Mouse (Mus musculus) kidney, adult 9 months (tissue): ENCODE measurements at regions not wholly inside any gene's neighbourhood (a gene's known extent, or its start where the extent isn't known, plus 50 kb on each side); places are given as distances from the start of the nearest gene placed in this dataset.

Experiments used
- DNase-seq: peaks from one replicate; pipeline ENCODE4 v3.0.0; 2022

DNA sequence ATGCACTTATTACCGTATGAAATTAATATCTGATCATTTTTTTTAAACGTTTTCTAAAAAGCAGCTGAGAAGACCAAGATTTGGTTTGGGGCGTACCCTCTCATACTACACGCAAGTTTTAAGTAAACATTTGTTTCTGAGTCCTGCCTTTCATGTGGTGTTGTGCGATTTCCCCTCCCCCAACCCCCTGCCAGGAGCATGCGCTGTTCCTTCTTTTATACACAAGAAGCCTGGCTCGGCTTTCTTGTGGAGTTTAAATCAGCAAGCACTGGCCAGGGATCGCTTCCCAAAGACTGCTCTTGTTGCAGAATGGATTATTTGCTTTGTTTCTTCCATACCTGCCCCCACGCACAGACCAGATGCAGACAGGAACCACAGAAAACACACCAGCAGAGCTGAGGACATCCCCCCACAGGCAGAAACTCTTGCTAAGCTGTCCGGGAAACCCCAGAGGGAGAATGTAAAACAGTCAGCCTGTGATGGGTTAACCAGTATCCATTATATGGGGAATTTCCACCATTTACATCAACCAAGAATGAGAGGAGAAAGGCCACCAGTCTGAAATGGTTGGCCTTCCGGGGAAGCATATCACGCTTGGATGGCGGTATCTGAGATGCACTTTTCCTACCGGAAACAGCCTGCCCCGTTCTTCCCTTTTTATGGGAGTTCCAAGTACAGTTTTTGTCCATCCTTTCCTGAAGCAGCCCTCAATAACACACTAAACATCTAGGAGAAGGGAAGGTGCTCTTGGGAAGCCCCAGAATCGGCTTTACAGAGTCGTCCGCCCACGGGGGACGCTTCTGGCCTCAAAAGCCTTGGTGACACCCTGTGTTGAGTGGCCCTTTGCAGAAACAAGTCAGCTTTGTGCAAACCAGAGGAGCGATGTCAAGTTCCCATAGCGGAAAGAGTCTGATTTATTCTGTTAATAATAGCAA, 91.3 kb downstream of the Tomm20 start:
- no peak for DNase-seq

DNA sequence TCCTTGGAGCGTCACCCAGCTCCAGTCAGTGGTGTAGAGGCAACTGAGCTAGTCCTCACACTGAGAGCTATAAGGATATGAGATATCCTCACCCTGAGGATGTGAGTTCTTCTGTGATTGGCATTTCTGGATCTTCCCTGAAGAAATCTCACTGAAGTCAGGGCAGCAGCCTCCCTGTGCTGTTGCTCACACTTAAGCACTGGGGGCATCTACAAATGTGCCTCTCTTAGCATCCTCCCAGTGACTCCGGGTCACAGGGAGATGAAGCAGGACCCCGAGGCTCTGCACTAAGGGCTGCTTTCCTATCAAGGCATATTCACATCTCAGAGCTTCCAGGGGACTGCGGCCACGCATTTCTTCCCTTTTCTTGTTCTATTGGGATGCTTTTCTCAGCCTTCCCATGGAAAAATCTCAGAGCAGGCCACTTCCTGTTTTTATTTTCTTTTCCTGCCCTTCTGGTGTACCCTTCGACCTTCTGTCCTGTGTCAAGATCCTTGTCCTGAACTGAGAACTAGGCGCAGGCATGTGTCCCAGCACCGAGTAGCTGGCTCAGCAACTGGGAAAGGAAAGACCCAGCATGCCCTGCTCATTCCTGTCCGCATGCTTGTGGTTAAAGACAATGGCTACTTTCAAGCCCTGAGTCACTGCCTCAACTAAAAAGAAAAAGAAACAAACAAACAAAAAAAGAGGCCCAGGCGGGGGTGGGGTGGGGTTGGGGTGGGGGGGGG, 92.8 kb downstream of the Tomm20 start:
- peak; percentile 81 for DNase-seq

DNA sequence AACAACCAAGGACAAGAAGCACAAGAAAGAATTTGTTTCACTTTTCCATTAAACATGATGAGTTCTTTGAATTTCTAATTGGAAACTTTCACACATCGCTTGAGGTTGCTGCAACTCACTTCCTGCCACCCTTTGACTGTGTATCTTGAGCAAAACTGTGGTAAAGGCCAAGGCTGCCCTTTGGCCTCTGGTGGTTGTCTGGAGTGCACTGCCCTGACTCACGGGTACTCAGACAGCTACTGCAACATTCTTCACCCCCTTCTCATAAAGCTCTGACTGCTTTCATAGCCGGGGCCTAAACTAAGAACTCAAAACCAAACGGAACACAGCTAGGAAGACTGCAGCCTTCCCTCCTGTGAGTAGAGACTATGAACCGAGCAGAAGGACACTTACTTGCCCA, 93.5 kb downstream of the Tomm20 start:
- DNase-seq, result peak; percentile 67

DNA sequence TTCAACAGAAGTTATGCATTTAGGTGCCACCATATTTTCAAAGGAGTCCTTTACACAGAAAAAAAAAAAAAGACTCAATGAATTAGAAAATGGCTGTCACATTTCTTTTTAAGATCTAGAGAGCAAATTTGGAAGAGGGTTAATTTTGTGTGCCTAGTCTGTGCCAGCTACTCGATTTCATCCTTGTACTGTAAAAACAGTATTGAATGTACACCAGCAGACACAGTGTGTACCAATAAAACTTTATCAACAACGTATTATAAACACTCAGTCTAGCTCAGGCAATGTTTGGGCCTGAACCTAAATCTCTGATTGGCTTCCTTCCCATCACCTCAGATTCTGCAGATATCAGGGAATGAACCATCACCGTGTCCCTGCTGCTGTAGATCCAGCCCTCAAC, 93.9 kb downstream of the Tomm20 start:
- no peak for DNase-seq

DNA sequence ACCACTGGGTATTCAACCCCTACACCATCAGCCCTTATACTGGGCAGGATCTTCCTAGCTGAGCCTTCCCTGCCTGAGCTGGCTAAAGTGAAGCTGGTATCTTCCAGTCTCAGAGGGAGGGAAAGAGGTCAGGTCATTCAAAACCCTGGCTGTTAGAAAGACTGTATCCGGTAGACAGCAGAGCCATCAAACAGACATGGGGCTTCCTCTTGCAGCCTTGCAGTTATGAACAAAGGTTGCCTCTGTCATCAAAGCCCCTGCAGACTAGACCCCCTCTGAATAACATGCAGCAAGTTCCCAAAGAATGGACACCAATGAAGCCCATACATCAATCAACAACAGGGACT, 95.5 kb downstream of the Tomm20 start:
- DNase-seq, result no peak

DNA sequence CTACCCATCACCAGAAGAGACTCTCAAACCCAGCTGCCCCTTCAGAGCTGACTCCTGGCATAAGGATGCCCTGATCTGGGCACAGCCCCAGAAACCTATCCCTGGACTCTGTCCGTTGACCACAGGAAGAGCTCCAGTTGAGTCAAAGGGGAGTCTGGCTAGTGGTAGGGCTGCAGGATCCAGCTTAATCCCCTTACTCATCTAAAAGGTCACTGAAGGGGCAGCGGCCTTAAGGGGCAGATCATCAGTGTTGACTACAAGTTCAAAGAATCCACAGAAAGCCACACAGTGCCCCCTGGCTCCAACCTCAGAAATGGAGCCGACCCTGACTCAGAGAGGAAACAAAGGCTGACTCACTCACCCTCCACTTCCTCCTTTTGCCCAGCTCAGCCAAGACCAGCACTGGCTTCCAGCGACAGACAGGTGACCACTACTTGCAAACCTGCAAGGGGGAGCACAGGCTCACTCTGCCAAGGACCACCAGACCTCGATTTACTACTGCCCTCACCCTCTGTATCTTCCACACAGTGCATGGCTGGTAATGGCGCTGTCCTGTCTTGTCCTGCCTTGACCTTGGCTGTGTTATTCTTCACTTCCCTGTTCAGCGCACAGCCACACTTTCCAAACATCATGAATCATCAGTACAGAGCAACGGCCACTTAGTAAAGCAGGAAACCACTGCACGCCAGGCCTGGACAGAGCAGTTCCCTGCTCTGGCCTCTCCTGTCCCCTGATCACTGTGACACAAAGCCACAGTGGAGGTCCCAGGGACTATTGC, 96.0 kb downstream of the Tomm20 start:
- peak; percentile 76 for DNase-seq

DNA sequence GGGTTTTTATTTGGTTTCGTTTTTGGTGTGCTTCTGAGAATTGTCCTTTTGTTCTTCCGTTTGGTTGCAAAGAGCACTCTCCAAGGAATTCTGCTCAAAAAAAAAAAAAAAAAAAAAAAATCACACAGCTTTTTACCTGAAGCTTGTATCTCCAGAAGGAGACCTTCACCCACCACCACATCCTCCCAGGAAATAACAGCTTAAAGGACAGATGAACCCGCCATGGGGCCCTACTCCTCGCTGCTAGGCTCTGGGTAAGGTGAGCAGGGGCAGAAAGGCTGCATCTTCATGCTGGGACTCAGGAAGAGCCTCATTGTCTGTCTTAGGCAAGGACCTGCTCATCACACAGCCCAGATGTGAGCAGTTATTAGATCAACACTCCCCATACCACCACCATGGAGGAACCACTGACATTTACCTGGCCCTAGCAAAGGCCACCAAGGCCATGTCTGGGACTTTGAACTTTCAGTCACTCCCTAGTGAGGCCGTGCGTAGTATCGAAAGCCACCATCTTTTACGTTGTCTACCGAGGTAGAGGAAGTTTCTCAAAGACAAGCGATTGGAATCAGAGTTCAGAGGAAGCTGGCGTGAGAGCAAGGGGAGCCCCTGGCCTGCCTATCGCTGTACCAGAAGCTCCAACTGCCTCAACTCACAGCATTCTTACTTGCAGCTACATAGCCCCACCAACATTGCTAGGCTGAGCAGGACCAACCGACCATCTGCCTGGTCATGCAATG, 97.1 kb downstream of the Tomm20 start:
- DNase-seq, result no peak

DNA sequence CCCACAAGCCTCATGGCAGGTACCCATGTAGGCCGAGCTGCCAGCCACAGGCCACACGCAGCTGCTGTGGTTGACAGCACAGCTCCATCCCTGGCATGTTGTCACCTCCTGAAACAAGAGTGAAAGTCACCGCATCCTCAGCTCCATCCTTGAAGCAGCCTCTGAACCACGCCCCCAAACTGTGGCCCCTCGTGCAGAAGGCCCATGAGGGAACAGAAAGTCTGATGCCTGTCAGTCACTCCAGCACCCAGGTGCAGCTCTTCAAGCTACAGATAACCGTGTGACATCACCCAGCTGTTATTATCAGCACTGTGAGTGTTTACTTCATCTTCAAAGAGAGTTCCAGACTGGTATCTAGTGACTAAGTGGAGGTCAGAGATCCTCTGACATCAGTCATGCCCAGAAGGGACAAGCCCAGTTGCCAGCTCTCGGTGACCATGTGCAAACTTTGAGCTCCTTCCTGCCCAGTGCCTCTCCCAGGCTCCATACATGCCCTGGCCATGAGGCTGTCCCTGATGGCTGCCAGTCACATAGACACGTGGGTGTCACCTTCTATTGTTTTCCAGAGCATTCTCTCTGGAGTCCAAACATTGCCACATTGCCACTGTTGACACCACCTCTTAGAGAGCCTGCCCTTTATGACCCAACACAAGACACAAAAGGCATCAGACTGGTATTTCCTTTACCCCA, 97.8 kb downstream of the Tomm20 start:
- DNase-seq, result peak; percentile 40

DNA sequence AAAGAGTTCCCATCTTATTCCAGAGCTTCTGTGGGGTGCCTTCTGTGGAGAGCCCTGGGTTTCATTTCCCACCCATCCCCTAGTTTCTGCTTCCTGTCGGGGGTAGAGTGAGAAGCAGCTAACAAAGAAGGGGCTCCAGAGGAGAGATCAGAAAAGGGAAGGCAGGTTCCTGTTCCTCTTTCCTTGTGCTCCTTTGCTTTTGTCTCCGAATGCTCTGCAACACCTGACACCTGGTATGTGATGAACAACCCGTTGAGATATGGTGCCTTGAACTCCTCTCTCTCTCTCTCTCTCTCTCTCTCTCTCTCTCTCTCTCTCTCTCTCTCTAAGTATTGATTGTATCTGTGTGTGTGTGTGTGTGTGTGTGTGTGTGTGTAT, 99.5 kb downstream of the Tomm20 start:
- no peak for DNase-seq

DNA sequence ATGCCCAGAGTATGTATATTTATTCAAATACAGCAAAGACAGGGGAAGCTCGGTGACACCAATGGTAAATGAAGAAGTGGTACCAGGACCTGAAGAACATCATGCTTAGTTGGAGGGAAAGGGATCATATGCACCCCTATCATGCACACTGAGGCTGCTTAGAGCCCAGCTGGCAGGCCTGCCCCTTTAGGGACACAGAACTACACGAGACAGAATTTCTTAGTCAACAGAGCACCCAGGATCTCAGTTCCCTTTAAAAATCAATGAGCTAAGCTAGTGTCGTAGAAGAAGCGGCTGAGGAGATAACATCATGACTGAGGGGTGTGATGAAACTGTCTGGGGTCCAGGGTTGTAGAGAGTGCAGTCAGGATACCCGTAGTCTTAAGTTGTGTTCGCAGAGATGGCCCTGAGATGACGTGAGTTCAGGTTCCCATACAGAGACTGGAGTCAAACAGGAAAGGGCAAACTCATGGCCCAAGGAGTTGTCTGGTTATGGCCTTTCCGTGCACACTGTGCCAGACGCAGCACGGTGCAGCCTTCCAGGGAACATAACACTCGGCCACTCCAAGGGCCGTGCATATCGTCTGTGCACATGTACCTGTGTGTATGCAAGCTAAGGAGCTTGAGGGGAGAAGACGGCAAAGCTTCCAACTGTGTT, 100.0 kb downstream of the Tomm20 start:
- no peak for DNase-seq

DNA sequence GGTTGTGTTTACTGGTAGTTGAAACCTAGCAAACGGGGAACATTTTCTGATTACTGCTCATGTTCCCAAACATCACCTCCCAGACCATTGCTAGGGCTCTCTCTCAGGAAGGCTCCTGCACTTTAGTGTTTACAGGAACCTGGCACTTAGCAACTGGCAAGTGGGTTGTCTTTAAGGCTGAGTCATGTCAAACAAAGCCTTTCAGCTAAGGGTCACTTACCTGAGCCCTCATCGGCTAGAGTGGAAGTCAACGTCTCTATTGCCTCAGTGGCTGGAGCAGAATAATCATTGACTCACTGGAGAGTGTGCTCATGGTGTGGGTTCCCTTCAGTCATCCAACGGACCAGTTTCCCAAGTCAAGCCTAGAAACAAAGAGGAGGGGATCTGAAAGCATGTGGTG, 101.0 kb downstream of the Tomm20 start:
- DNase-seq, result no peak

DNA sequence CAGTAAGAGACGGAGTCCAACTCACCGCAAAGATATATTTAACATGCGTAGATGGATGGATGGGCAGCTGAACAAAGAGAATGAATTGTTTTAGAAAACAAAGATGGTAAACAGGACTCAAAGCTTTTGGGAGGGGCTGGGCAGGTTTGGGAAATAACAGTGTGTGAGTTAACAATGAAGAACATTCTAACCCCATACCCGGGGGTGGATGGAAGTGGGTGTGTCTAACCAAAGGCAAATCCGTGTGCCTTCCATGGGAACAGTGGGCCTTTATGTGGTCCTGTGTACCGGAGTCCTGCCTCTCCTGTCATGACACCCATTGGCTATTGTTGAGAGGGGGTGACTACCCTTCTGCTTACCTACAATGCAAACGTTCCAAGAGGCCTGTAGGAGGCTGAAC, 104.5 kb downstream of the Tomm20 start:
- no peak for DNase-seq

DNA sequence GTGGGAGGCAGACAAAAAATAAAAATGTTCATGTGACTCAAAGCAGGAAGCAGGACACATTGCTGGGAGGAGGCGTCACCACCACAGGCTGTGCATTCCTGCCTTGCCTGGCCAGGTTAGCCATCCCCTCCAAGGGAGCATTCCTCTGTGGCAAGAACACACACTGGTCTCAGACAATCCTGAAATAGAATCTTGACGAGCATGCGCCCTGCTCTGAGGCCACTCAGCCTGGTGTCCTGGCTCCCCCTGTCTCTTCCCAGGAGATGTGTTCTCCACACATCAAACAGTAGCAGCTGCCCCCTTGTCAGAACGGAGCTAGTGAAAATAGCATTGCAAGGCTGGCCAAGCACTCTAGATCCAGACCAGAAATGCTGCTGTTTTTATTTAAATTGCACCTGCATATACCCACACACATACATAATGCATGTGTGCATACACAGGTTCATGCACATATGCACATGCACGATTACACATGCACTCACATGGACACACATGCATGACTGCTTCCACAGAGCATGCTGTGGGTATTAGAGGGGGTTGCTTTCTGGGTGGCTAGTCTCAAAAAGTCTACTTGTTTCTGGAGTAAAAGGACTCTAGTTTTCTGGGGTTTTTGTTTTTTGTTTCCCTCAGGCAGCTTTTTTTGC, 105.8 kb downstream of the Tomm20 start:
- peak; percentile 87 for DNase-seq

DNA sequence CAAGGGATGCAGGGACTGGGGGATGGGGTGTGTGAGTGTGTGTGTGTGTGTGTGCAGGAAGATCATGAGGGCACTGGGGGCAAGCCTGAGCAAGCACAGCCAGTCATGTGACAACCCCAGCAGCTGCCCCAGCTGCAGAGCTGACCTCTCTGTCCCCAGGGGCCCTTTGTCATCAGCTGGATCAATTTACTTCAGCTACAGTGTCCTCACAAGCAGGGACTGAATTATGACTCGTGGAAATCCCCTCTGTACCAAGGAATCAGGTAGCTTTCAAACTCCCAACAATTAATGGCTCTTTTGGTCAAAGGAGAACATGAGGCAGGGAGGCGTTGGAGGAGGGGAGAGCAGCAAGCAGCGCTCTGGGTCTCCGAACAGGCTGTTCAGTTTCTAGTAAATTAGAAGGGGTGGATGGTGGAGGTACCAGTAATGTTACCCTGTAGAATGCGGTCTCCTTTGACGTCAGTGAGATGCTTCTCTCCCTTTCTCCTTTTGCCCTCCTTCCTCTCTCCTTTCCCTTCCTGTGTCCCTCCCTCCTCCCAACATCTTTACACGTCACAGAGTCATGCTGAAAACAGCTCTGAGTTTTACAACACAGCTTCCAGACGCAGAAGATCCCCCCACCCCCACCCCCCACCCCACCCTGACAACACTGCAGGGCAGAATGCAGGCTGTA, 106.5 kb downstream of the Tomm20 start:
- DNase-seq, result peak; percentile 83

DNA sequence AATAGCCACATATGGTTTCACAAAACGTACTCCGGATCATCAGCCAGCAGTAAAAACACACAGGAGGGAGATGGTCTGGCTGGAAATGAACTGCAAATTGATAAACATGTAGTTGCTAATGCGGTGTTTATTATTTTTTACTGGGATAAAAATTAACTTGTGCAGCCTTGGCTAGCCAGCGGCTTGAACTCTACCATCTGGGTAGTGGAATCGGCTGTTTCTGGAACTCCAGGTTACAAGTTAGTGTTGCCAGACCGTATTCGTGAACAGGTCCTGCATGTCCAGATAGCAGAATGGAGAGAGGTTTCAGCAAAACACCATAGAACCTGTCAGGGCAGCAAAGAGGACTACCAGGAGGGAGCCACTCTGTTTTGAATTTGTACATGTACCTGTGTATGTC, 107.4 kb downstream of the Tomm20 start:
- DNase-seq, result peak; percentile 79

DNA sequence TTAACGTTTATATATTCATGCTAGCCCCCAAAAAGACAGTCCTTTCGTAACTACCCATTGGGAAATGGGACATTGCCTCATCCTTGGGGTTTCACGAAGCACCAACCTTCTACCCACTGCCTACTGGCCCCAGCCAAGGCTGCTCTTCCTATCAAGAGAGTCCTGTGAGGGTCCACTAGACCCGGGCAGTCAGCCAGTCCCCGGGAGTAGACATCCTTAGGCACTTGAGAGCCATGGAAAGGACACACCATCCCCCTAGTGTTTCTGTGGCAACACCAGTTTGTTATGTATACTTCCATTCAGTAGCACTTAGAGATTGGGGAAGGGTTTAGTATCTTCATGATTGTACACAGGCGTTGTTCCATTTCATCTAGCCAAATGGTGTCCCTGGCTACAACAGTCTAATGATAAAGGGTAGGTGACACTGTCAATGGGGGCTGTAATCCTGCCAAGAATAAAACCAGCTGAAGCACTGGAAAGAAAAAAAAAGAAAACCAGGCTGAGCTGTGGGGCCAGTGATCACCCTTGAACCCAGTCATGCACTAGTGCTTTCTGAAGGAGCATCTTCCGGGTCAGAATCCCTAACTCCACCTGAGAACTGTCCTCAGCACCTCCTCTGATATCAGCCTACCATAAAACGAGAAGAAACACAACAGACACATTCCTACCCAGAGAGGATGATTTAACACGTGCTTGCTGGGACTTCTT, 108.2 kb downstream of the Tomm20 start:
- peak; percentile 63 for DNase-seq

DNA sequence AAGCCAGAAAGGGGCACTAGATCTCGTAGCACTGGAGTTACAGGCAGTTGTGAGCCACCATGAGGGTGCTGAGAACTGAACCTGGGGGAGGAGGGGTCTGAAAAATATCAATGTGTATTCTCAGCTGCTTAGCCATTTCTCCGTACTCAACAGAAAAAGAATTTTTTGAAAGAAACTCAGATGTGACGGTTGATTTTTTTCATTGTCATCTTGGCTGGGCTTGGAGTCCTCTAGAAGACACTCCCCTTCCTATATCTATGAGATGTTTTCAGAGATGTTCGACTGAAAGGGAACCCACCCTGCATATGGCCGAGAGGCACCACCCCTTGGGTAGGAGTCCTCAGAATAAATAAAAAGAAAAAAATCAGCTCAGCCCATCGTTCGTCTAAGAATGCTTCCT, 110.1 kb downstream of the Tomm20 start:
- no peak for DNase-seq

DNA sequence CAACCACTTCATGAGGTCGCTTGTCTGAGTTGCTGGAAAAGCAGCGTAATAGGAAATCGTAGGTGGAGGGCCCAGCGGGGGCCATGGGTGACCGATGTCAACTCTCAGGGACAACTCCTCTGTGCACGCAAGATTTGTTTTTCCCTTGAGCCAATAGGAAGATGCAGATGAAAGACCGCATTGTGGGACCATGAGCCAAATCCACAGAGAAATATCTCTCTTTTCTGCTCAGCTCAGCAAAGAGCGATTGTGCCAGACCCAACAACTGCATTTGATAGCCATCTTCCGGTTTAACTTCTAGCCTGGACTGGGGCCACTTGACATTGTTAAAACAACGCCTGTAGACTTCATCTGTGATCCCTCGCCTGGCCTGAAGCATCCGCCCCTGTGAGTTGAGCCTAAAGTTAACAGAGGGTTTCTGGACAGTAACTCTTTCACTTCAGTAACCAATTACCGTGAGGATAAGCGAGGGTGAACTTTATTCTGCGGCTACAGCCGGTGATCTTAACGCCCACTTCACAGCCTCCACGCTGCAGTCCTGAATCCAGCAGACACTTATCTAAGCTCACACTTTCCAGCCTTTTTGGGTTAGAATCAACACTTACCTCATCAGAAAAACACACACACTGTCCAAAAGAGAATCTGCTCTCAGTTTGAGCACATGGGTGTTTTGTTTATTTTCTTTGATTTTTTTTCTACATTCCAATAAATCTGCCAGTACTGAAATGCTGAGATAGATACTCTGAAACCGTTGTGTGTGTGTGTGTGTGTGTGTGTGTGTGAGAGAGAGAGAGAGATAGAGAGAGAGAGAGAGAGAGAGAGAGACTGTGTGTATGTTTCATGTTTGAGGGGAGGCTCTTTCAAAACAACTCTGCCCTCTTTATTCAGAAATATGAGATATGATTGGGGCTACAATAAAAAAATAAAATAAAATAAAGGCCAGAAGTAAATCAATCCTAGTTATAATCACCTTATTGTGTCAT, 111.9 kb downstream of the Tomm20 start:
- DNase-seq, result peak; percentile 84

DNA sequence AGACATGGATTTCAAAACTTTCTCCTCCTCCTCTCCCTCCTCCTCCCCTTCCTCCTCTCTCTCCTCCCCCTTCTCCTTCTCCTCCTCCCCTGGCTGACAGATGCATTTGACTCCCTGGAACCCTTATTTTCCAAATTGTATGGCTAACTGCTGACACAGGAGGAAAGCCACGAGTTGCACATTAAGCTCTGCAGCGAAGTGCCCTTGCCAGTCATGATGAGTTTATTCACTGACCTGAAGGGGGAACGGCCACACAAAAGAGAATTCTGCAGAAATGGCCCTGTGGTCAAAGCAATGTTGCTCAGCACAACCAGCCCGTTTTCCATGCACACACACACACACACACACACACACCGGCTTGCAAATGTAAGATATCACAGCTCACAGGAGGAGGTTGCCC, 112.6 kb downstream of the Tomm20 start:
- DNase-seq, result peak; percentile 87
